Mouse (Mus musculus) lung, postnatal 0 days (tissue): ENCODE data around the gene Slc6a2.

Experiments used
- CTCF ChIP-seq: IDR thresholded peaks from 2 replicates; pipeline ENCODE4 v1.5.1; 2016; ENCODE audit warnings: antibody characterized with exemption, mild to moderate bottlenecking
- EP300 ChIP-seq: IDR thresholded peaks from 2 replicates; pipeline ENCODE4 v1.6.1; 2016; ENCODE audit warnings: antibody characterized with exemption, mild to moderate bottlenecking, control low read depth

- TF ChIP-seq EP300 (no peak), CTCF (no peak)
Measured at GRCm38 (mm10) chr8:92911477-92911876, 48.4 kb upstream of the Slc6a2 start.
